Mouse (Mus musculus): ENCODE data around the gene Entpd7. TPM values are rescaled to one million over a fixed set of nuclear protein-coding genes. Genes with fewer than 3 reads are reported as not detected.

The Entpd7 gene
- polyA plus RNA-seq, 1 experiment from 2014 or later = 8.1 TPM

DNA sequence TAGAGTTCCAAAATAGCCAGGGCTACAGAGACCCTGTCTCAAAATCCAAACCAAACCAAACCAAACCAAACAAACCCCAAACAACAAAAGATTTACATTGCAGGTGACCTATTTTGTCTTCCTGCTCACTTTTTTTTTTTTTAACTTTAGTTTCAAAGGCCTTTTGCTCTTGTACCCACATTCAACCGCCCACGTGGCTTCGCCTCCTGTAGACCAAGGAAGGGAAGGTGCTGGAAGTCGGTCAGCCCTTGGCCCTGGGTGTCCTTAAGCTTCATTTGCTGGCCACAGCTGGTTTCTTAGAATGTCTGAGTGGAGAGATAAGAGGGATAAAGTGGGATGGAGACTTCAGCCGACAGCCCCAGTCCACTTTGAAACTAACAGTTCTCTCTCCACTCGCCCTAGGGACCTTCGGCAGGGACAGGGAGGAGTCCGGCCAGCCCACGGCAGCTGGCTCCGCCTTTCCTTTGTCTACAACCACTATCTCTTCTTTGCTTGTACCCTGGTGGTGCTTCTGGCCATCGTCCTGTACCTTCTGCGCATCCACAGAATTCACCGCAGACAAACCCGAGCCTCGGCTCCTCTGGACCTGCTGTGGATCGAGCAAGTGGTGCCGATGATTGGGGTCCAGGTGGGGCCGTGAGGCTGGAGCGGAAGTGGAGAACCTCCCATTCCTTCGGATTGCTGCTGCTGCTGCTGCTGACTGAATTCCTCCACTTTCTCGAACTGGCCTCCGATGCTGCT, 40.0 kb downstream of the Entpd7 start:
- Histone ChIP-seq H3K4me1 (replicated peaks; ENCODE audit: control insufficient read depth, insufficient read depth) (no peaks in the 10 kb centered on the region), H3K27me3 (ENCODE audit: control insufficient read depth, insufficient read depth, low read length) (no peaks in the 10 kb centered on the region), H3K4me2 (replicated peaks; ENCODE audit: low read depth) (peak overlapping the region; percentile 11; the same call in 1 of the 2 replicates), H3K36me3 (ENCODE audit: control insufficient read depth, insufficient read depth, low read length) (peaks cover 27% of the 10 kb centered on the region), H3K4me3 (ENCODE audit: low read depth, low read length) (peak overlapping the region; percentile 15; the same call in 1 of the 2 replicates), H3K9ac (ENCODE audit: low read length) (no peak overlapping the region), H3K9me3 (ENCODE audit: control insufficient read depth, low read length) (no peaks in the 10 kb centered on the region), H3K27ac (replicated peaks) (no peak overlapping the region)
- WGBS = 54% methylated on average over 22 of the region's 22 CpGs
- DNase-seq (ENCODE audit: low spot score) (no peak), ATAC-seq (ENCODE audit: low FRiP score, low TSS enrichment) (no peak)
- TF ChIP-seq CTCF (IDR thresholded peaks at IDR 0.05; ENCODE audit: low read depth) (no peak), EP300 (optimal IDR thresholded peaks at IDR 0.05) (no peak)

DNA sequence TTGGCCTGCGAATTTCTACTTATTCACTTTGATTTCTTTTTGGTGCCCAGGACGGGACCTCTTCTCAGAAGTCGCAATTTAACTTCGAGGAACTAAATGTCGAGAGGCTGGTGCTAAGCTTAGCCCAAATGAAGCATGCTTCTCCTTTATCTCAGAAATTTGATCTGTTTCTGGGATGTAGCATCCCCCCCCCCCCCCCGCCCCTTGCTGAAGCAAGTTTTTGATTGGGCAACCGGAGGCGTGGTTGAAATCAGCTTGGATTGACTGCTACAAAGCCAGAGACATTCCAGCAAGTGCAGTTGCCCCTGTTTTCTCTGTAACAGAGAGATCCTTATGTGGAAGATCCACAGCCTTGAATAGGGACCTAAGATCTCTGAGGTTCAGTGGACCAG, 40.6 kb downstream of the Entpd7 start:
- DNase-seq (ENCODE audit: low spot score) = no peak
- no peak for ATAC-seq (ENCODE audit: low FRiP score, low TSS enrichment)
- Histone ChIP-seq H3K27ac (replicated peaks) (no peak overlapping the region), H3K4me3 (ENCODE audit: low read depth, low read length) (peak overlapping the region; percentile 15; the same call in 1 of the 2 replicates), H3K4me2 (replicated peaks; ENCODE audit: low read depth) (peak overlapping the region; percentile 11; the same call in 1 of the 2 replicates), H3K9me3 (ENCODE audit: control insufficient read depth, low read length) (no peaks in the 10 kb centered on the region), H3K27me3 (ENCODE audit: control insufficient read depth, insufficient read depth, low read length) (no peaks in the 10 kb centered on the region), H3K4me1 (replicated peaks; ENCODE audit: control insufficient read depth, insufficient read depth) (no peaks in the 10 kb centered on the region), H3K36me3 (ENCODE audit: control insufficient read depth, insufficient read depth, low read length) (peaks cover 28% of the 10 kb centered on the region), H3K9ac (ENCODE audit: low read length) (no peak overlapping the region)
- 38% methylated on average over 8 of the region's 8 CpGs for WGBS
- TF ChIP-seq CTCF (IDR thresholded peaks at IDR 0.05; ENCODE audit: low read depth) = no peak
- TF ChIP-seq EP300 (optimal IDR thresholded peaks at IDR 0.05) = no peak

DNA sequence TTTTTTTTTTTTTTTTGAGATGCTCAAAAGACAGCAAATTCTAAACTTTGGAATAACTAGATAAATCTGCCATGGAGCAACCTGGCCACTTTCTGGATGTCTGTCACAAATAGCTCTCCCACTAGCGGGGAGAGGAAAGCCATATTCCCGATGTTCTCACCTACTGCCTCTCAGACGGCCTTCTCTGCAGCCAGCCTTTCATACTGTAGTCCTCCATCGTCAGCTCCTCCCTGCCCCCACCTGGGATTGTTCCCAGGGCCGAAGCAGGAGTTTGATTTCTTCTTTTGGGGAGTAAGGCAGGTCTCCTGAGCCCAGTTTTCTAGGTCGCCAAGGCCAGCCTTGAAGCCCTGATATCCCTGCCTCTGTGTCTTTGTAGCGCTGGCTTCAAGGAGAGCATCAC, 41.7 kb downstream of the Entpd7 start:
- H3K36me3 ChIP-seq (ENCODE audit: control insufficient read depth, insufficient read depth, low read length) = peaks cover 28% of the 10 kb centered on the region
- whole genome bisulfite sequencing = 71% methylated on average over 7 of the region's 7 CpGs

GRCm38 (mm10) chr19:43738409-43738808, 48.9 kb downstream of the Entpd7 start:
- ATAC-seq (ENCODE audit: low FRiP score, low TSS enrichment) (no peak), DNase-seq (ENCODE audit: low spot score) (no peak)
- Histone ChIP-seq H3K4me1 (replicated peaks; ENCODE audit: control insufficient read depth, insufficient read depth) (no peaks in the 10 kb centered on the region), H3K27ac (replicated peaks) (no peak overlapping the region), H3K4me3 (ENCODE audit: low read depth, low read length) (no peak overlapping the region), H3K9ac (ENCODE audit: low read length) (no peak overlapping the region), H3K36me3 (ENCODE audit: control insufficient read depth, insufficient read depth, low read length) (peaks cover 37% of the 10 kb centered on the region), H3K9me3 (ENCODE audit: control insufficient read depth, low read length) (no peaks in the 10 kb centered on the region), H3K4me2 (replicated peaks; ENCODE audit: low read depth) (no peak overlapping the region), H3K27me3 (ENCODE audit: control insufficient read depth, insufficient read depth, low read length) (no peaks in the 10 kb centered on the region)
- no peak for TF ChIP-seq CTCF (IDR thresholded peaks at IDR 0.05; ENCODE audit: low read depth)
- no peak for TF ChIP-seq EP300 (optimal IDR thresholded peaks at IDR 0.05)
- 96% methylated on average over 10 of the region's 10 CpGs for WGBS

More for the DNA sequence above, 41.7 kb downstream of the Entpd7 start:
- Histone ChIP-seq H3K4me2 (replicated peaks; ENCODE audit: low read depth) (no peak overlapping the region), H3K27me3 (ENCODE audit: control insufficient read depth, insufficient read depth, low read length) (no peaks in the 10 kb centered on the region), H3K9ac (ENCODE audit: low read length) (no peak overlapping the region), H3K4me3 (ENCODE audit: low read depth, low read length) (no peak overlapping the region), H3K4me1 (replicated peaks; ENCODE audit: control insufficient read depth, insufficient read depth) (no peaks in the 10 kb centered on the region), H3K27ac (replicated peaks) (no peak overlapping the region), H3K9me3 (ENCODE audit: control insufficient read depth, low read length) (no peaks in the 10 kb centered on the region)
- no peak for TF ChIP-seq CTCF (IDR thresholded peaks at IDR 0.05; ENCODE audit: low read depth)
- no peak for TF ChIP-seq EP300 (optimal IDR thresholded peaks at IDR 0.05)
- no peak for DNase-seq (ENCODE audit: low spot score)
- ATAC-seq (ENCODE audit: low FRiP score, low TSS enrichment) = no peak

DNA sequence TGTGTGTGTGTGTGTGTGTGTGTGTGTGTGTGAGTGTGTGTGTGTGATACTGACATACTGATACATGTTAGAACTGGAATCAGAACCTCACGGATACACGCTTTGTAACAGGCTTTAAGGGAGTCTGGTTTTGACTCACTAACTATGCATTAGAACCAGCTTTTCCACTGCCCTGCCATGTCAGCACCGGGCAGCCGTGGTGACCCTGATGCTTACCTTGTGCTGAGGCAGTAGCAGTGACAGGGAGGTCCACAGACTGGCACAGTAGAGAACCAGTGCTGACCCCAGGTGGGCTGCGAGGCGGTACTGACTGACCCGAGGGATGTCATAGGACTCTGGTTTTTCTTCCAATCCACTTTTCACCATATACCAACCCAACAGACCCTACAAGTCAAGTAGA, 53.9 kb downstream of the Entpd7 start:
- Histone ChIP-seq H3K4me3 (ENCODE audit: low read depth, low read length) (no peak overlapping the region), H3K36me3 (ENCODE audit: control insufficient read depth, insufficient read depth, low read length) (peaks cover 27% of the 10 kb centered on the region), H3K4me2 (replicated peaks; ENCODE audit: low read depth) (no peak overlapping the region), H3K9me3 (ENCODE audit: control insufficient read depth, low read length) (no peaks in the 10 kb centered on the region), H3K4me1 (replicated peaks; ENCODE audit: control insufficient read depth, insufficient read depth) (no peaks in the 10 kb centered on the region), H3K27me3 (ENCODE audit: control insufficient read depth, insufficient read depth, low read length) (no peaks in the 10 kb centered on the region), H3K9ac (ENCODE audit: low read length) (no peak overlapping the region), H3K27ac (replicated peaks) (no peak overlapping the region)
- TF ChIP-seq EP300 (optimal IDR thresholded peaks at IDR 0.05) (no peak), CTCF (IDR thresholded peaks at IDR 0.05; ENCODE audit: low read depth) (no peak)
- WGBS = 92% methylated on average over 7 of the region's 7 CpGs
- DNase-seq (ENCODE audit: low spot score) (no peak), ATAC-seq (ENCODE audit: low FRiP score, low TSS enrichment) (no peak)

DNA sequence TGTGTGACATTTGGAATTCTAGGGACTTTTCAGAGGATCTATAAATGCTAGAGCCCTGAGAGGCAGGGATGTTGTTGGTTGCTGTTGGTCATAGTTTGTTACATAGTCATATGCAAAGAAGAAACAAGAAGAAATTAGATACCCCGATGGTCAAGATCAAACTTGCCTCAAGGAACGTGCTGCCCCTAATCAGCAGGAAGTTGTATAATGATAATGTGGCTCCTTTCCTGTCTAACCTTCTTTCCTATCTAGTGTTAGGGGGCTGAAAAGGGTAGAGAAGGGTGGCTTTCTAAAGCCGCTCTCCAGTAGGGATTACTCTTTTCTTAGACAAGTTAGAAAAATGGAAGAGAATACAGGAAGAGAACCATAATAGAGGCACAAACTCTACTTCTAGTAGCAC, 56.3 kb downstream of the Entpd7 start:
- H3K9ac ChIP-seq (ENCODE audit: low read length) = no peak overlapping the region
- no peaks in the 10 kb centered on the region for H3K4me1 ChIP-seq (replicated peaks; ENCODE audit: control insufficient read depth, insufficient read depth)
- H3K9me3 ChIP-seq (ENCODE audit: control insufficient read depth, low read length) = no peaks in the 10 kb centered on the region
- no peak for ATAC-seq (ENCODE audit: low FRiP score, low TSS enrichment)
- H3K4me3 ChIP-seq (ENCODE audit: low read depth, low read length) = no peak overlapping the region
- H3K36me3 ChIP-seq (ENCODE audit: control insufficient read depth, insufficient read depth, low read length) = peaks cover 17% of the 10 kb centered on the region
- TF ChIP-seq CTCF (IDR thresholded peaks at IDR 0.05; ENCODE audit: low read depth) (no peak), EP300 (optimal IDR thresholded peaks at IDR 0.05) (no peak)
- DNase-seq (ENCODE audit: low spot score) = no peak
- H3K27me3 ChIP-seq (ENCODE audit: control insufficient read depth, insufficient read depth, low read length) = no peaks in the 10 kb centered on the region
- H3K27ac ChIP-seq (replicated peaks) = no peak overlapping the region
- WGBS = 93% methylated on average over 3 of the region's 3 CpGs
- H3K4me2 ChIP-seq (replicated peaks; ENCODE audit: low read depth) = no peak overlapping the region
